Mouse (Mus musculus) bone marrow macrophage, adult 2 months (primary cell): ENCODE results near the gene Tmem88. TPM values are rescaled to one million over a fixed set of nuclear protein-coding genes. Genes with fewer than 3 reads are reported as not detected.
A peak's percentile ranks its signal among the peaks of the same experiment; 100 is the strongest.

Experiments used
- H3K27ac ChIP-seq: 2 replicates; pipeline ENCODE4 v1.5.1; 2012; ENCODE audit warnings: low read depth, low read length; ENCODE audit not compliant: insufficient read depth
- H3K4me1 ChIP-seq: 2 replicates; pipeline ENCODE4 v1.6.1; 2012; ENCODE audit warnings: low read length; ENCODE audit not compliant: control insufficient read depth, insufficient read depth
- H3K4me3 ChIP-seq: 2 replicates; pipeline ENCODE4 v1.5.1; 2012; ENCODE audit warnings: mild to moderate bottlenecking, low read length, moderate library complexity; ENCODE audit not compliant: insufficient read depth
- CTCF ChIP-seq: IDR thresholded peaks from 2 replicates; pipeline ENCODE4 v1.5.1; 2012; ENCODE audit warnings: low read depth, mild to moderate bottlenecking, low read length, moderate library complexity
- POLR2A ChIP-seq: IDR thresholded peaks from 2 replicates; pipeline ENCODE4 v1.6.1; 2012; ENCODE audit warnings: mild to moderate bottlenecking, low read depth, low read length, borderline replicate concordance
- polyA plus RNA-seq: library from polyadenylated mRNA; stranded (reverse); fragments of >200 nt; gene quantifications from 2 replicates; pipeline ENCODE4 v1.2.4, GENCODE M21; 2012; ENCODE audit not compliant: missing spikeins, insufficient read depth, insufficient read length

Tmem88 gene
- polyA plus RNA-seq, result not detected in 2 replicates

DNA sequence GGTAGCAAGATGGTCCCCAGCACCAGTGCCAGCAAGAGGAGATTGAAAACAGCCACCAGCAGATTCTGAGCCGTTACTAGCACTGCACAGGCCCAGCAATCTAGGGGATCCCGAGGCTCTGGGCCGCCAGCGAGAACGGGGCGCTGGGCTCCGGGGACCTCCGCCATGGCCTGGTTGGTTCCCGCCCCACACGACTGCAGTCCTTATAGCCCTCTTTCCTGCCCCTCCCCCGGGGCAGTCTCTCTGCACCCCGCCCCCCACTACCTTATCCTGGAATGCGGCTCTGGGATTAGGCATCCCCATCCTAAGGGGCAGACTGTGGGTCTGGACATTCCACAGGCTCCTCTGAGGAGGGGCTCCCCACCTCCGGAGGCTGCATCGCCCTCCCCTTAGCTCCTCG is at the start of gene Tmem88:
Gene Tmem88, minus strand, starts transcription at position 176 of the 400 bp plus-strand sequence.
- no peak within 1 kb of the TSS for H3K27ac ChIP-seq
- no peak within 1 kb of the TSS for H3K4me3 ChIP-seq
- no peaks in the 10 kb centered on the region for H3K4me1 ChIP-seq
- no peak for TF ChIP-seq CTCF

DNA sequence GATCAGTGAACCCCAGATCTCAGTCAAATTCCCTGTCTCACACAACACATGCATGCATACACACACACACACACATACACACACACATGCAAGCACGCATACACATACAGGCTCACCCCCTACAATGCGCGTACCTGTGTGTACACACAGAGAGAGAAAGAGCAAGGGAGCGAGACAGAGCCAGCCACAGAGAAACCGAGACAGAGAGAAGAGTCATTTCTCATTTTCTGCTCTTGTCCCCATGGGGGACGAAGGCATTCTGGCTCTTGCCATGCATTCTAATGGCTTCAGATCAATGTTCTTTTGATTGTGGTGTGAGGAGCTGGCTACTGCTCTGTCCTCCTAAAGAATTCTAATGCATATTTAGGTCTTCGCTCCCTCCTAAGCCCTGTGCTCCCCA is 49.3 kb upstream of the Tmem88 start:
- Histone ChIP-seq H3K4me1 (peaks cover 8% of the 10 kb centered on the region), H3K4me3 (no peak overlapping the region), H3K27ac (no peak overlapping the region)
- TF ChIP-seq CTCF (no peak), POLR2A (no peak)

DNA sequence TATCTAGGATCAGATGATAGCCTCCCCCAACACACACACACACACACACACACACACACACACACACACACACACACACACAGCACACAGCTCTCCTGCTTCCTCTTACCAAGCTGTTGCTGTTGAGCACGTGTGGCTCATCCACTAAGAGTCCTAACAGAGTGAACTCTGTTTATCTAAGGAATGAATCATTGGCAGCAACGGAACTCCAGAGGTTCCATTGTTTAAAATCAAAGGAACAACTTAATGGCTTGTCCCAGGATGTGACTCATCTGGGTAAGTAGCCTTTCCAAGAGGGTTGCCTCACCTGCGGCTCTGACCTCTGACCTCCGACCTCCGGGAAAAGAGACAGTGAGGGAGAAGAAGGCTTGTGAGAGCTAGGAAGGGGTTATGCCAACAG is 45.3 kb upstream of the Tmem88 start:
- H3K4me1 ChIP-seq, result peaks cover 8% of the 10 kb centered on the region
- TF ChIP-seq CTCF (no peak), POLR2A (no peak)
- H3K27ac ChIP-seq, result no peak overlapping the region
- H3K4me3 ChIP-seq, result no peak overlapping the region

GRCm38 (mm10) chr11:69437291-69437690 is 39.3 kb upstream of the Tmem88 start:
- H3K4me1 ChIP-seq, result no peaks in the 10 kb centered on the region; the same call in 1 of the 2 replicates
- H3K27ac ChIP-seq, result no peak overlapping the region
- no peak overlapping the region for H3K4me3 ChIP-seq
- no peak for TF ChIP-seq POLR2A
- TF ChIP-seq CTCF, result no peak

DNA sequence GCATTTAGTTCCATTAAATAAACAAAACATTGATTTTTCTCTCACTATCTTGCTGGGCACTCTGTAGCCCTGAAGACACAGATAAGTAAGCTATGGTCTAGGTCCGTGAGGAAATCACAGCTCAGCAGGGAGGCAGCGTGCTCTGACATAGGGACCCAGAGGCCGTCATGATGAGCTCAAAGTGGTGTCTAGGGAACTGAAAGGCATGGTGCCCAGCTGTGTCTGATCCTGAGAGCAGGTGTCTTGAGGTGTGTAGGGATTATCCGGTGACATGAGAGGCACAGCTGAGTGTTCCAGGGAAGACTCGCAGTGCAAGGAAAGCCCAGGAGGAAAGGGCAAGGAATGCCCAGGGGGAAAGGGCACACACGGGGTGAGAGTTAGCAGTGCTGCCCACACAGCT is 35.2 kb upstream of the Tmem88 start:
- H3K27ac ChIP-seq, result no peak overlapping the region
- TF ChIP-seq CTCF (no peak), POLR2A (no peak)
- H3K4me1 ChIP-seq, result peaks cover 14% of the 10 kb centered on the region
- no peak overlapping the region for H3K4me3 ChIP-seq

- H3K27ac ChIP-seq, result no peak overlapping the region
- peaks cover 14% of the 10 kb centered on the region for H3K4me1 ChIP-seq
- TF ChIP-seq POLR2A, result no peak
- no peak for TF ChIP-seq CTCF
- H3K4me3 ChIP-seq, result no peak overlapping the region
Measured at GRCm38 (mm10) chr11:69432640-69432982, 34.6 kb upstream of the Tmem88 start.

DNA sequence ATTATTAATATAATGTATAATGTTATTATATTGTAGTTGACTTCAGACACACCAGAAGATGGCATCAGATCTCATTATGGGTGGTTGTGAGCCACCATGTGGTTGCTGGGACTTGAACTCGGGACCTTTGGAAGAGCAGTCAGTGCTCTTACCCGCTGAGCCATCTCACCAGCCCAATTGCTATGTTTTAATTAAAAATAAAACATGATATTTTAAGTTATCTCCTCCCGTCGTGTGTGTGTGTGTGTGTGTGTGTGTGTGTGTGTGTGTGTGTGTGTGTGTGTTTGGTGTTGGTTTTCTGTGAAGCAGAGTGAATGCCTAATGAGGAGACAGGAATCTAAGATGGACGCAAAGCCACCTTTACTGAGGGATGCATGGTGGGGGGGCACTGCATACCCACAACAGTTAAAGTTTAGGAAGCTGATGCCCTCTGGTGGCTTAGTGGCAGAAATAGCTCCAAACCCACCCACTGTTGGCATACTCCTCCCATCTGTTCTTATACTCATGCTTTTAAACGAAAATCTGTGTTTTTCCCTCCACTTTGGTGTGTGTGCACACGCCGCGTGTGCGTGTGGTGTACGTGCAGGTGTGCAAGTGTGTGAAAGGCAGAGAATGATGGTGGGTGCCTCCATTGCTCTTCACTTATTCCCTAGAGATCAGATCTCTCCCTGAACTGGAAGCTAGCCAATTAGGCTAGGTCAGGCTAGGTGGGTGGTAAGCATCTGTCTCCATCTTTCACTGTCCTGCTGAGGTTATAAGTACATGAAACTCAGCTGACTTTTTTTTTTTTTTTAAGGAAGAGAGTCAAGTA is 34.0 kb upstream of the Tmem88 start:
- H3K4me1 ChIP-seq, result peaks cover 14% of the 10 kb centered on the region
- TF ChIP-seq POLR2A (no peak), CTCF (peak; percentile 64)
- no peak overlapping the region for H3K27ac ChIP-seq
- no peak overlapping the region for H3K4me3 ChIP-seq

- peaks cover 14% of the 10 kb centered on the region for H3K4me1 ChIP-seq
- H3K27ac ChIP-seq, result no peak overlapping the region
- TF ChIP-seq CTCF (no peak), POLR2A (no peak)
- no peak overlapping the region for H3K4me3 ChIP-seq
Measured at GRCm38 (mm10) chr11:69430631-69431030, 32.6 kb upstream of the Tmem88 start.

DNA sequence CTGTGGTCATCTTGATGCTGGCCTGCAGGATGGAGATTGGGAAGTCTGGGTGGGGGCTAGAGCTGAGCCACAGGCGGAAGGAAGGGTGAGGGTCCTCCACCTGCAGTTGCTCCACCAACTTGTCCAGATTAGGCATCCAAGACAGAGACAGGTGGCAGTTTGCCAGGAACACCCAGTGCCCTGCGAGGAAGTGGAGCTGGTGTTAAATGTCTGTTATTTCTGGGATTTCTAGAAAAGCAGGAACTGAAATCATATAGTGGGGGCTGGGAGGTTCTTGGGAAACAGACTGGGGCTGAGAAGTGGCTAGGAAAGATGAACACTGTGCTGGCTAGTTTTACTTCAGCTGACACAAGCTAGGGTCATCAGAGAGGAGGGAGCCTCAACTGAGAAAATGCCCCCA is 31.3 kb upstream of the Tmem88 start:
- TF ChIP-seq CTCF (no peak), POLR2A (no peak)
- Histone ChIP-seq H3K4me1 (peaks cover 15% of the 10 kb centered on the region), H3K27ac (peak overlapping the region; percentile 29; the same call in 1 of the 2 replicates), H3K4me3 (no peak overlapping the region)

DNA sequence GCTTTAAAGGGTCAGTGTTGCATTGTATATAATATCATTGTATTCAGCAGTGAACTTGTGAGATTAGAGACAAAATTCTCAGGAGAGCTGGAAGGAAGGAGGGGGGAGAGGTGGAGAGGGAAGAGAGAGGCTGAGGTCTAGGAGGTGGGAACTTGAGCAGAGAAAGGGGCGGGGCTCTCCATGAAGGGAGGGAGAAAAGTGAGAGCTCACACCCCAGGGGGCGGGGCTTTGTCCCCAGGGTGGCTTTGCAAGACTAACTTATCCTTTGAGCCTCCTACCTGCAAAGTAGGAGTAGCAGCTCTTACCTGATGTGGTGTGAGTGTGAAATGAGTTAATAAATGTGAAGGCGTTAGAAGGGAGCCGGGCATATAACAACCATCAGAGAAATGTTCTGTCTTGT is 30.7 kb upstream of the Tmem88 start:
- H3K4me1 ChIP-seq, result peaks cover 20% of the 10 kb centered on the region
- H3K4me3 ChIP-seq, result no peak overlapping the region
- no peak for TF ChIP-seq CTCF
- no peak for TF ChIP-seq POLR2A
- no peak overlapping the region for H3K27ac ChIP-seq
